Mouse (Mus musculus) MEL (cell line): ENCODE measurements around the gene Ttc12.

Experiments
- CTCF ChIP-seq, 3 experiments: IDR thresholded peaks in 2 of 3; conservative IDR thresholded peaks in 1 of 3; 2 replicates each; pipeline ENCODE4 v1.5.1; 2011 to 2012; ENCODE audit warnings: low read length in 3 of 3, low read depth in 2 of 3, mild to moderate bottlenecking in 2 of 3, improper control_type of control experiment in 1 of 3, inconsistent platforms in 1 of 3, mixed read lengths in 1 of 3, moderate library complexity in 1 of 3; ENCODE audit not compliant: control insufficient read depth in 1 of 3, insufficient read depth in 1 of 3, poor library complexity in 1 of 3, severe bottlenecking in 1 of 3
- MAFK ChIP-seq: IDR thresholded peaks from 2 replicates; pipeline ENCODE4 v1.6.1; 2011; ENCODE audit warnings: low read depth, mild to moderate bottlenecking, low read length, improper control_type of control experiment, borderline replicate concordance

- TF ChIP-seq MAFK (no peak), CTCF (IDR thresholded peaks at IDR 0.05 in 2 of 3, conservative IDR thresholded peaks at IDR 0.05 in 1 of 3; ENCODE audit: control insufficient read depth in 1 of 3, insufficient read depth in 1 of 3, low read depth in 2 of 3, low read length in 3 of 3, poor library complexity in 1 of 3, severe bottlenecking in 1 of 3) (no peak)
Measured at GRCm38 (mm10) chr9:49524721-49525120, 38.7 kb upstream of the Ttc12 start.
